Mouse (Mus musculus): ENCODE measurements around the gene Evx1. TPM values are rescaled to one million over a fixed set of nuclear protein-coding genes. Genes with fewer than 3 reads are reported as not detected.
A peak's percentile ranks its signal among the peaks of the same experiment; 100 is the strongest.

Evx1 gene
- total and polyA plus RNA-seq, 3 experiments, result not detected

DNA sequence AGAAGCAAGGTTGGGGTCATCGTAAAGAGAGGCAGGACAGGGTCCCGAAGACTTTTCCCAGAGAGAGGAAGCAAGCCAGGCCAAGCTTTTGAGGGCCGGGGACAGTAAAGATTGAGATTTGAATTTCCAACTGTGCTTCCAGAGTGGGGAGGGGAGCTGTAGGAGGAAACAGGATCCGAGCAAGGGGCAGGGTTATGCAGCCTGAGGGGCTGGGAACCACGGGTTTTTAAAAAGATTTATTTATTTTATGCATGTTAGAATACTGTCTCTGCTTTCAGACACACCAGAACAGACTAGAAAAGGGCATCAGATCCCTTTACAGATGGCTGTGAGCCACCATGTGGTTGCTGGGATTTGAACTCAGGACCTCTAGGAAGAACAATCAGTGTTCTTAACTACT, 36.4 kb upstream of the Evx1 start:
- intact Hi-C loops (cut with DNase I), result no loop called here
- peaks cover 14% of the 10 kb centered on the region for H3K27me3 ChIP-seq (ENCODE audit: control insufficient read depth, insufficient read depth, low read length)
- whole genome bisulfite sequencing, result 20% methylated on average over 5 of the region's 5 CpGs

DNA sequence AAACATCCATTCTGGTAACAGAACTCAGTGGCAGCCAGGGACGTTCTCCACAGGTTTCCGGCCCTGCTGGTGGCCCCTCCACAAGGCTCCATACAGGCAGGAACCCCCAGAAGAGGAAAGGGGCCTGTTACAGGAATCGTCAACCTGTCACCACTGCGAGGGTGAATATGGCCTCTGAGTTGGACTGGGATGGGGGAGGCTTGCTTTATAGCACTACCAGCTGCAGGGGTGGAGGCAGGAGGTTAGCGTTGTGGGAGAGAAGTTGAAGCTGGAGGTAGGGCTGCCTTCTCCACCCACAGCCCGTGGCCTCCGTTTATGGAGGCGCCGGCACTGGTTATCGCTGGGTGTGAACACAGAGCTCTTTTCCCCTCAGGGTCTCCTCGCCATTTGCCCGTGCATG, 32.2 kb upstream of the Evx1 start:
- Histone ChIP-seq H3K79me2 (replicated peaks; ENCODE audit: control insufficient read depth, insufficient read depth, low read length) (no peaks in the 10 kb centered on the region), H3K27me3 (ENCODE audit: control insufficient read depth, insufficient read depth, low read length) (no peaks in the 10 kb centered on the region; the same call in 1 of the 2 replicates), H3K4me1 (ENCODE audit: control insufficient read depth, insufficient read depth, low read length) (no peaks in the 10 kb centered on the region), H3K27ac (no peak overlapping the region), H3K4me3 (no peak overlapping the region), H3K9ac (ENCODE audit: low read depth, low read length) (no peak overlapping the region), H3K36me3 (ENCODE audit: control insufficient read depth, insufficient read depth, low read length) (no peaks in the 10 kb centered on the region)
- TF ChIP-seq EP300 (IDR thresholded peaks at IDR 0.05; ENCODE audit: insufficient read depth, low read depth, low read length) (no peak), CTCF (IDR thresholded peaks at IDR 0.05) (no peak), POLR2A (IDR thresholded peaks at IDR 0.05; ENCODE audit: insufficient read depth, low read depth, low read length) (no peak)
- intact Hi-C loops (cut with DNase I), result no loop called here
- no peak for DNase-seq
- WGBS, result 53% methylated on average over 12 of the region's 12 CpGs

More for the DNA sequence above, 36.4 kb upstream of the Evx1 start:
- TF ChIP-seq POLR2A (IDR thresholded peaks at IDR 0.05; ENCODE audit: insufficient read depth, low read depth, low read length) (no peak), EP300 (IDR thresholded peaks at IDR 0.05; ENCODE audit: insufficient read depth, low read depth, low read length) (no peak), CTCF (IDR thresholded peaks at IDR 0.05) (no peak)
- Histone ChIP-seq H3K4me3 (no peak overlapping the region), H3K4me1 (ENCODE audit: control insufficient read depth, insufficient read depth, low read length) (no peaks in the 10 kb centered on the region), H3K79me2 (replicated peaks; ENCODE audit: control insufficient read depth, insufficient read depth, low read length) (no peaks in the 10 kb centered on the region), H3K9ac (ENCODE audit: low read depth, low read length) (no peak overlapping the region), H3K27ac (no peak overlapping the region), H3K36me3 (ENCODE audit: control insufficient read depth, insufficient read depth, low read length) (no peaks in the 10 kb centered on the region)
- DNase-seq, result no peak

DNA sequence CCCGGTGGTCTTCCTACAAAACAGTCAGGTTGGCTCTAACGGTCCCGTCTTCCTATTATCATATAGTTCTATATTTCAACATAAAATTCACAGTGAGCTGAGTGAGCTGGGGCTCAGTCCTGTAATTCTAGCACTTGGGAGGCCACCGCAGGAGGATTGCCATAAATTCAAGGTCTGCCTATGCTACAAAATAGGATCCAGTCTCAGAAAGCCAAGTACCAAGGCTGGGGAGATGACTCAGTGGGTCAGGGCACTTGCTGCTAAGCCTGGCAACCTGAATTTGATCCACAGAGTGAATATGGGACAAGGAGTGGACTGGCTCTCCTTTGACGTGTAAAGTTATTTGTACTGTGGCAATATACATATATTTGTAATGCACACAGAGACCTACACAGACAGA, 29.4 kb upstream of the Evx1 start:
- no peaks in the 10 kb centered on the region; the same call in 1 of the 2 replicates for H3K27me3 ChIP-seq (ENCODE audit: control insufficient read depth, insufficient read depth, low read length)
- H3K36me3 ChIP-seq (ENCODE audit: control insufficient read depth, insufficient read depth, low read length), result no peaks in the 10 kb centered on the region
- intact Hi-C loops (cut with DNase I), result no loop called here
- no peak overlapping the region for H3K4me3 ChIP-seq
- no peak for TF ChIP-seq EP300 (IDR thresholded peaks at IDR 0.05; ENCODE audit: insufficient read depth, low read depth, low read length)
- H3K27ac ChIP-seq, result no peak overlapping the region
- H3K4me1 ChIP-seq (ENCODE audit: control insufficient read depth, insufficient read depth, low read length), result no peaks in the 10 kb centered on the region
- WGBS, result 87% methylated on average over 5 of the region's 5 CpGs
- DNase-seq, result no peak
- H3K79me2 ChIP-seq (replicated peaks; ENCODE audit: control insufficient read depth, insufficient read depth, low read length), result no peaks in the 10 kb centered on the region
- no peak overlapping the region for H3K9ac ChIP-seq (ENCODE audit: low read depth, low read length)

DNA sequence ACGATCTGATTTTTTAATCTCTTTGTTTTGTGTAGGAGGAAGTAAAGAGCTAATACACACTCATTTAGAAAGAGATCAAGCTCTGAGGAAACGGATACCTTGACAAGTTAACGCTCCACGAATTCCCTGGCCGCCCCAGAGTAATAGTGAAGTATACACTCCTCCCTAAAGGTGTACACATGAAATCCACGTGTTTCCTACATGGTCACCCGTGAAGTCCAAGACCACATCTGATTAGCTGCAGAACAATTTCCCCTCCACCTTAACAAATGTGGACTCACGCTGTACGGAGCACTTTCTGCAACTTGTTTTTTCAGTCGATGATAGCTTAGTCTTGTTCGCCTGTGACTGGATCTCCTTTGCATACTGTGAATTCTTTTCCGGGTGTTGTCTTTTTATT, 23.1 kb upstream of the Evx1 start:
- intact Hi-C loops (cut with DNase I), result no loop called here
- H3K27ac ChIP-seq, result no peak overlapping the region
- no peak for TF ChIP-seq POLR2A (IDR thresholded peaks at IDR 0.05; ENCODE audit: insufficient read depth, low read depth, low read length)
- no peak for TF ChIP-seq EP300 (IDR thresholded peaks at IDR 0.05; ENCODE audit: insufficient read depth, low read depth, low read length)
- no peak for TF ChIP-seq CTCF (IDR thresholded peaks at IDR 0.05)
- DNase-seq, result no peak
- peaks cover 17% of the 10 kb centered on the region for H3K27me3 ChIP-seq (ENCODE audit: control insufficient read depth, insufficient read depth, low read length)
- WGBS, result 20% methylated on average over 12 of the region's 12 CpGs
- no peak overlapping the region for H3K4me3 ChIP-seq
- no peaks in the 10 kb centered on the region for H3K36me3 ChIP-seq (ENCODE audit: control insufficient read depth, insufficient read depth, low read length)
- no peaks in the 10 kb centered on the region; the same call in 1 of the 2 replicates for H3K4me1 ChIP-seq (ENCODE audit: control insufficient read depth, insufficient read depth, low read length)
- H3K79me2 ChIP-seq (replicated peaks; ENCODE audit: control insufficient read depth, insufficient read depth, low read length), result no peaks in the 10 kb centered on the region
- H3K9ac ChIP-seq (ENCODE audit: low read depth, low read length), result no peak overlapping the region

DNA sequence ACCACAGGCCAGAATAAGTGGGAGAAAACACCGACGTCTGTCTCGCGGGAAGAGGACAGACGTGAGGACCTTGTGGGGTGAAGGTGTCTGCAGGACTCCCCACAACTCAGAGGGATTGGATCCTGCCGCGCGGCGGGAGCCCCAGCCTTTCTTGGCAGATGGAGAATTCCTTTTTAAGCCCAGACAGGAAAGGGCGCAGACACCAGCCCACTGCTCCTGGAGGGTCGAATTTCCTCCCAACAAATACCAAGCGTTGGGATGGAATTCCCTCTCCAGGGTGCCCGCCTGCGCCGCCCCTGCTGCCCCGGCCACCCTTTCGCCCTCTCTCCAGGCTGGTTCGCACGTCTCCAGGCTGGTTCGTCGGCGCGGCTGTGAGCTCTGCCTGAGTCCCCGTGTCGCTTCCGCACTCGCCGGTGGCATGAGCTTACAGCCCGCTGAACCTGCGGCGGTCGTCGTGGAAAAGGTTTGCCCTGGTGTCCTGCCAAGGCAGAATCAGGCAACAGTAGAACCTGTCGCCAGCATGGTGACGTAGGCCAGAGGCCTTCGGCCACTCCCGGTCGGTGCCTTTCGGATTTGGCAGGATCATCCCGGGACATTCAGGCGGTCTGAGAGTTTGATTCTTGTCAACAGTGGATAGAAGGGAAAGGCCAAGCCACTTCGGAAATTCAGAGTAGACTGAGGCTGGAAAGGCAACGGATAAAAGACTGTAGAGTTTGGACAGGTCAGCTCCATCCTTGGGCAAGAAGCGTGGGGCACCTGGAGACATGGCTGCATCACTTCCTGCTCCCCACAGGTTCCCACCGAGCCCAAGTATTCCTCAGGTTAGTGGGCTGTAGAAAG, 22.1 kb upstream of the Evx1 start:
- Histone ChIP-seq H3K27ac (no peak overlapping the region), H3K36me3 (ENCODE audit: control insufficient read depth, insufficient read depth, low read length) (no peaks in the 10 kb centered on the region), H3K4me1 (ENCODE audit: control insufficient read depth, insufficient read depth, low read length) (no peaks in the 10 kb centered on the region; the same call in 1 of the 2 replicates), H3K9ac (ENCODE audit: low read depth, low read length) (no peak overlapping the region), H3K4me3 (peak overlapping the region; percentile 28), H3K27me3 (ENCODE audit: control insufficient read depth, insufficient read depth, low read length) (peaks cover 17% of the 10 kb centered on the region), H3K79me2 (replicated peaks; ENCODE audit: control insufficient read depth, insufficient read depth, low read length) (no peaks in the 10 kb centered on the region)
- no peak for TF ChIP-seq POLR2A (IDR thresholded peaks at IDR 0.05; ENCODE audit: insufficient read depth, low read depth, low read length)
- TF ChIP-seq EP300 (IDR thresholded peaks at IDR 0.05; ENCODE audit: insufficient read depth, low read depth, low read length), result no peak
- TF ChIP-seq CTCF (IDR thresholded peaks at IDR 0.05), result no peak
- peak in 1 of 2 experiments; percentile 30 for DNase-seq
- intact Hi-C loops (cut with DNase I), result no loop called here
- 5% methylated on average over 45 of the region's 45 CpGs for WGBS

DNA sequence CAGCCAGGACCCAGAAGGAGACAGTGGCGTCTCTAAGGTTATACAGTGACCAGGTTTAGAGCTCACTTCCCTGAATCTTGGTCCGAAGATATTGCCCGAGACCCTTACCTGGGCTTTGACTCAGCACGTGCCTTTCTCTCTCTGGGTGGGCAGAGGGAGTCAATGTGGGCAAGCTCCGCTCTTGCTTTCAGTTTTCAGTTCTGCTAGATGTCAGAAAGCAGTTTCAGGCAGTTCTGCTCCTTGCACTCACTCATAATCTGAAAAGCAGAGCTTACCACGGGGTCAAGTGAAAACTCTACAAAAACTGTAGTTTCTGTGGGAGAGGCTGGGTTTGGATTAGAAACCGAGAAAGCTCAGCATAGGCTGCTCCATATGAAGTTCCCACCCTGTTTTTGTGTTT, 21.0 kb upstream of the Evx1 start:
- Histone ChIP-seq H3K36me3 (ENCODE audit: control insufficient read depth, insufficient read depth, low read length) (no peaks in the 10 kb centered on the region), H3K27ac (no peak overlapping the region), H3K4me1 (ENCODE audit: control insufficient read depth, insufficient read depth, low read length) (no peaks in the 10 kb centered on the region; the same call in 1 of the 2 replicates), H3K27me3 (ENCODE audit: control insufficient read depth, insufficient read depth, low read length) (peaks cover 17% of the 10 kb centered on the region), H3K9ac (ENCODE audit: low read depth, low read length) (no peak overlapping the region), H3K79me2 (replicated peaks; ENCODE audit: control insufficient read depth, insufficient read depth, low read length) (no peaks in the 10 kb centered on the region), H3K4me3 (no peak overlapping the region)
- DNase-seq, result no peak
- TF ChIP-seq CTCF (IDR thresholded peaks at IDR 0.05) (no peak), POLR2A (IDR thresholded peaks at IDR 0.05; ENCODE audit: insufficient read depth, low read depth, low read length) (no peak), EP300 (IDR thresholded peaks at IDR 0.05; ENCODE audit: insufficient read depth, low read depth, low read length) (no peak)
- 74% methylated on average over 7 of the region's 7 CpGs for WGBS
- intact Hi-C loops (cut with DNase I), result no loop called here

Data from heart, adult 2 months (tissue).